Mouse (Mus musculus): ENCODE results near the gene Cpsf4l.
A peak's percentile ranks its signal among the peaks of the same experiment; 100 is the strongest.

Cpsf4l gene

GRCm38 (mm10) chr11:113735151-113735550, 25.3 kb upstream of the Cpsf4l start:
- no peak for DNase-seq (ENCODE audit: low read depth, low spot score)

GRCm38 (mm10) chr11:113733631-113734364, 24.0 kb upstream of the Cpsf4l start:
- DNase-seq (ENCODE audit: low read depth, low spot score) = peak; percentile 80

- DNase-seq (ENCODE audit: low read depth, low spot score) = no peak
Observed at GRCm38 (mm10) chr11:113731945-113732612, 22.3 kb upstream of the Cpsf4l start.

- no peak for DNase-seq (ENCODE audit: low read depth, low spot score)
Observed at GRCm38 (mm10) chr11:113730879-113731278, 21.1 kb upstream of the Cpsf4l start.

GRCm38 (mm10) chr11:113729917-113730316, 20.1 kb upstream of the Cpsf4l start:
- no peak for DNase-seq (ENCODE audit: low read depth, low spot score)

- no peak for DNase-seq (ENCODE audit: low read depth, low spot score)
Observed at GRCm38 (mm10) chr11:113729239-113729638, 19.4 kb upstream of the Cpsf4l start.

GRCm38 (mm10) chr11:113727992-113728391, 18.2 kb upstream of the Cpsf4l start:
- peak; percentile 42 for DNase-seq (ENCODE audit: low read depth, low spot score)

- DNase-seq (ENCODE audit: low read depth, low spot score) = no peak
Observed at GRCm38 (mm10) chr11:113726994-113727888, 17.4 kb upstream of the Cpsf4l start.

GRCm38 (mm10) chr11:113725235-113726048, 15.6 kb upstream of the Cpsf4l start:
- DNase-seq (ENCODE audit: low read depth, low spot score) = no peak

- no peak for DNase-seq (ENCODE audit: low read depth, low spot score)
Observed at GRCm38 (mm10) chr11:113722405-113723090, 12.7 kb upstream of the Cpsf4l start.

- no peak for DNase-seq (ENCODE audit: low read depth, low spot score)
Observed at GRCm38 (mm10) chr11:113717767-113718424, 8.1 kb upstream of the Cpsf4l start.

GRCm38 (mm10) chr11:113716132-113716531, 6.3 kb upstream of the Cpsf4l start:
- DNase-seq (ENCODE audit: low read depth, low spot score) = no peak

GRCm38 (mm10) chr11:113715078-113715674, 5.4 kb upstream of the Cpsf4l start:
- DNase-seq (ENCODE audit: low read depth, low spot score) = no peak

GRCm38 (mm10) chr11:113711061-113711460, 1.2 kb upstream of the Cpsf4l start:
- peak; percentile 71 for DNase-seq (ENCODE audit: low read depth, low spot score)

- DNase-seq (ENCODE audit: low read depth, low spot score) = peak; percentile 98
Observed at GRCm38 (mm10) chr11:113710257-113710777, 500 bp upstream of the Cpsf4l start.

GRCm38 (mm10) chr11:113709272-113709671, 545 bp downstream of the Cpsf4l start:
- peak; percentile 39 for DNase-seq (ENCODE audit: low read depth, low spot score)

- peak; percentile 44 for DNase-seq (ENCODE audit: low read depth, low spot score)
Observed at GRCm38 (mm10) chr11:113708629-113709213, 1.1 kb downstream of the Cpsf4l start.

- DNase-seq (ENCODE audit: low read depth, low spot score) = peak; percentile 44
Observed at GRCm38 (mm10) chr11:113705966-113706652, 3.7 kb downstream of the Cpsf4l start.

All from ZHBTc4 (cell line).